Mouse (Mus musculus) heart, embryonic 16.5 days (tissue): ENCODE data around the gene Gm44511. TPM values are rescaled to one million over a fixed set of nuclear protein-coding genes. Genes with fewer than 3 reads are reported as not detected.

Source experiments
- ATAC-seq: fragments of 200-750 bp; cut with Nextera tagmentation; replicated peaks from 2 replicates; pipeline ENCODE4 v1.8.0; 2017; ENCODE audit warnings: moderate number of reproducible peaks; ENCODE audit not compliant: insufficient read depth, low FRiP score; ENCODE audit errors: extremely low read depth
- H3K27ac ChIP-seq: fragments of 300-500 bp; sonication (generic); 2 replicates; pipeline ENCODE4 v1.5.1; 2014; ENCODE audit warnings: mild to moderate bottlenecking, low read length, control low read depth, moderate library complexity
- H3K27me3 ChIP-seq: fragments of 300-500 bp; sonication (generic); 2 replicates; pipeline ENCODE4 v1.6.1; 2014; ENCODE audit warnings: low read length, mixed read lengths; ENCODE audit not compliant: control insufficient read depth, insufficient read depth
- H3K36me3 ChIP-seq: fragments of 300-500 bp; sonication (generic); 2 replicates; pipeline ENCODE4 v1.6.1; 2014; ENCODE audit not compliant: control insufficient read depth, insufficient read depth
- H3K4me1 ChIP-seq: fragments of 300-500 bp; sonication (generic); 2 replicates; pipeline ENCODE4 v1.6.1; 2014; ENCODE audit warnings: low read length, mixed read lengths; ENCODE audit not compliant: control insufficient read depth, insufficient read depth
- H3K4me2 ChIP-seq: fragments of 300-500 bp; sonication (generic); 2 replicates; pipeline ENCODE4 v1.6.1; 2014; ENCODE audit warnings: low read depth, mild to moderate bottlenecking, control low read depth, low read length
- H3K4me3 ChIP-seq: fragments of 300-500 bp; sonication (generic); 2 replicates; pipeline ENCODE4 v1.5.1; 2014; ENCODE audit warnings: mild to moderate bottlenecking, control low read depth, low read length
- H3K9ac ChIP-seq: fragments of 300-500 bp; sonication (generic); 2 replicates; pipeline ENCODE4 v1.6.1; 2014; ENCODE audit warnings: low read length, control low read depth
- H3K9me3 ChIP-seq: fragments of 300-500 bp; sonication (generic); replicated peaks from 2 replicates; pipeline ENCODE4 v1.6.1; 2016; ENCODE audit warnings: low read length; ENCODE audit not compliant: control insufficient read depth
- WGBS: fragments of 180-500 bp; shearing (Covaris S2); extraction: QIAGEN DNeasy Blood & Tissue Kit; methylation state at CpG from one replicate; pipeline ENCODE4 v1.1.7; 2014; 5-methylcytosine and 5-hydroxymethylcytosine counted together
- polyA plus RNA-seq: library from polyadenylated mRNA; unstranded; fragments of >200 nt; fragmentation: Nextera tagmentation; extraction: Ambion mirVana; gene quantifications from 2 replicates; pipeline ENCODE4 v1.2.1, GENCODE M21; 2015

Gm44511 gene
- polyA plus RNA-seq, 1 experiment from 2014 or later = not detected

DNA sequence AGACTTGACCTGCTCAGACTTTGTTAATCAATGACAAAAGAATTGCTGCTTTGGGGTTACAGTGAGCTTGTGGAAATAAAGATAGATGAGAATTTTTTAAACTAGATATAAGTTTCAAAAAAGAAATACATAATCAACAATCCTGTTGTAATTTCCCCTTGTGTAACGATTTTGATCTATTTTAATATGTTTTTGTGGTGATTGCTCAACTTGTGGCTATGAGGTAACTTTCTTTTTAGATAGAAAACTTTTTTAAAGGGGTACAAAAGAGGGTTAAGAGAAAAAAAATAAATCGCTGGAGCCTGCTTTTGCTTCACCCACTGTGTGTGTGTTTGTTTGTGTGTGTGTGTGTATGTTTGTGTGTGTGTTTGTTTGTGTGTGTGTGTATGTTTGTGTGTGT lies 25.0 kb upstream of the Gm44511 start:
- H3K4me1 ChIP-seq = peaks cover 12% of the 10 kb centered on the region
- no peaks in the 10 kb centered on the region for H3K36me3 ChIP-seq
- no peak for ATAC-seq

DNA sequence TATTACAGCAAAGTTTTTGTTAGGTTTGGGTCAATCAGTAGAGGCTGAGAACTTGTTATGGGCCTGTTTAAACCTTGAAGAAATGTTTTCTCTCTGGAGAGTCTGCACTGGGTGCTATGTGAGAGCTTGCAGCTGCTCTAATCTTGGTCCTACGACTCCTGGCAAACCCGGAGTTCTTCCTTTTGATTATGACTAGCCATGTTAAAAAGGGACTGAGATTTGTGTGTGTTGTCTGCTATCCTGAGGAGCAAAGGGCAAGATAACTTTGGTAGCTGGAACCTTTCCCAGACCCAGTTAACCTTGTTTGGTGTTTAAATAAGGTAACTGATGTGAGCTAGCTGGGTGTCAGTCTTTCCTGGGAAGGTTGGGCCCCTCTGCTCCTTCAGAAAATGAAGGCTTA lies 24.6 kb upstream of the Gm44511 start:
- Histone ChIP-seq H3K4me2 (no peak overlapping the region), H3K27me3 (no peaks in the 10 kb centered on the region; the same call in 1 of the 2 replicates), H3K4me3 (no peak overlapping the region), H3K27ac (peak overlapping the region; percentile 54), H3K9me3 (no peaks in the 10 kb centered on the region), H3K9ac (no peak overlapping the region), H3K4me1 (peaks cover 10% of the 10 kb centered on the region), H3K36me3 (no peaks in the 10 kb centered on the region)
- WGBS = 21% methylated on average over 2 of the region's 2 CpGs
- no peak; the same call in 1 of the 2 replicates for ATAC-seq

More for the DNA sequence above, 25.0 kb upstream of the Gm44511 start:
- WGBS = 72% methylated on average over 2 of the region's 2 CpGs
- H3K27me3 ChIP-seq = no peaks in the 10 kb centered on the region; the same call in 1 of the 2 replicates
- H3K4me2 ChIP-seq = no peak overlapping the region
- H3K9me3 ChIP-seq = no peaks in the 10 kb centered on the region
- no peak overlapping the region for H3K27ac ChIP-seq
- no peak overlapping the region for H3K9ac ChIP-seq
- H3K4me3 ChIP-seq = no peak overlapping the region

- Histone ChIP-seq H3K4me3 (no peak overlapping the region), H3K27ac (no peak overlapping the region)
- ATAC-seq = no peak
Measured at GRCm38 (mm10) chr6:128849902-128850301, 23.8 kb upstream of the Gm44511 start.

GRCm38 (mm10) chr6:128847401-128847800 lies 21.3 kb upstream of the Gm44511 start:
- Histone ChIP-seq H3K27ac (no peak overlapping the region), H3K4me1 (peaks cover 16% of the 10 kb centered on the region)

More at GRCm38 (mm10) chr6:128849902-128850301, 23.8 kb upstream of the Gm44511 start:
- H3K4me1 ChIP-seq = peaks cover 12% of the 10 kb centered on the region
- no peak overlapping the region for H3K4me2 ChIP-seq
- H3K9ac ChIP-seq = no peak overlapping the region
- WGBS = 59% methylated on average over 2 of the region's 2 CpGs
- H3K9me3 ChIP-seq = no peaks in the 10 kb centered on the region
- H3K36me3 ChIP-seq = no peaks in the 10 kb centered on the region
- H3K27me3 ChIP-seq = no peaks in the 10 kb centered on the region; the same call in 1 of the 2 replicates

DNA sequence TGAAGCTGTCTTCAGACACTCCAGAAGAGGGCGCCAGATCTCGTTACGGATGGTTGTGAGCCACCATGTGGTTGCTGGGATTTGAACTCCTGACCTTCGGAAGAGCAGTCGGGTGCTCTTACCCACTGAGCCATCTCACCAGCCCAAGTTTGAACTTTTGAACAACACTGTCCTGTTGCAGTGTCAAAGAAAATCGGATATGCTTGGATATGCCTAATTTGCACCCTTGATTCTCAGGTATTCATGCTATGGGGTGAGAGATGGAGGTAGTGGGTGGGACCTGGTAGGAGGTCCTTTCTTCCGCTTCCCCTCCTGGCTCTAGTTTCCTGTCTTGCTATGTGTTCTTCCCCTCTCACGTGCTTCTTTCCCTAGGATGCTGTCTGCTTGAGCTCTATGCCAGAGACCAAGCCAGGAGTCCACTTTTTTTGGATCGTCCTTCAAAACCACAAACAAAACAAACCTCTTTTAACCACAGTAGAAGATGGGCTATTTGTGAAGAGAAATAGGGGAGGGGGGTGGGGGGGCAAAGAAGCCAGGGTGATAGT lies 20.0 kb upstream of the Gm44511 start:
- Histone ChIP-seq H3K4me1 (peaks cover 20% of the 10 kb centered on the region), H3K36me3 (no peaks in the 10 kb centered on the region), H3K9ac (no peak overlapping the region), H3K27me3 (no peaks in the 10 kb centered on the region), H3K4me2 (no peak overlapping the region), H3K9me3 (no peaks in the 10 kb centered on the region), H3K27ac (no peak overlapping the region), H3K4me3 (no peak overlapping the region)
- WGBS = 64% methylated on average over 6 of the region's 9 CpGs
- no peak for ATAC-seq

More at GRCm38 (mm10) chr6:128847401-128847800, 21.3 kb upstream of the Gm44511 start:
- H3K4me2 ChIP-seq = no peak overlapping the region
- no peak for ATAC-seq
- no peaks in the 10 kb centered on the region for H3K36me3 ChIP-seq
- 90% methylated on average over 4 of the region's 4 CpGs for WGBS
- H3K4me3 ChIP-seq = no peak overlapping the region
- no peak overlapping the region for H3K9ac ChIP-seq
- no peaks in the 10 kb centered on the region for H3K9me3 ChIP-seq
- H3K27me3 ChIP-seq = no peaks in the 10 kb centered on the region

GRCm38 (mm10) chr6:128845319-128845979 lies 19.3 kb upstream of the Gm44511 start:
- peaks cover 14% of the 10 kb centered on the region for H3K4me1 ChIP-seq
- H3K36me3 ChIP-seq = no peaks in the 10 kb centered on the region
- no peaks in the 10 kb centered on the region for H3K9me3 ChIP-seq
- H3K9ac ChIP-seq = no peak overlapping the region
- 28% methylated on average over 7 of the region's 7 CpGs for WGBS
- no peak overlapping the region for H3K4me3 ChIP-seq
- H3K27ac ChIP-seq = 0 out of 2 replicates have a peak overlapping the region, but pooled peaks have one; percentile 29
- no peaks in the 10 kb centered on the region for H3K27me3 ChIP-seq
- ATAC-seq = no peak
- peak overlapping the region; percentile 33; the same call in 1 of the 2 replicates for H3K4me2 ChIP-seq

DNA sequence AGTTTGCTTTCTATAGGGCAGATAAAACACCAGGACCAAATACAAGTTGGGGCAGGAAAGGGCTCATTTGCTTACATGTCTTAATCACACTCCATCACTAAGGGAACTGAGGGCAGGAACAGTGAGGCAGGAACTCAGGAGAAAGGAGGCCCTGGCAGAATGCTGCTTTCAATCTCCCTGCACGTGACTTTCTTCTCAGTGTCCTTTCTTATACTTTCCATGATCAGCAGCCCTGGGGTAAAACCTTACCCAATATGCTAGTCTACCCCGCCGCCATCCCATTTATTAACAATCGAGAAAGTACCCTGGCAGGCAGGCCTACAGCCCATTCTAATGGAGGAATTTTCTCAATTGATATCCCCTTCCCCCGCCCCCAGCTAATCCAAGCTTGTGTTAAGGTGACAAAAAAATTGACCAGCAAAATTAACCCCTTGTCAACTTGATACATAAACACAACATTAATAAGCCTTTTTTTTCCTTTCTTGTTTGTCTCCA lies 18.5 kb upstream of the Gm44511 start:
- ATAC-seq = no peak
- Histone ChIP-seq H3K27me3 (no peaks in the 10 kb centered on the region), H3K27ac (no peak overlapping the region; the same call in 1 of the 2 replicates), H3K9ac (no peak overlapping the region), H3K36me3 (no peaks in the 10 kb centered on the region), H3K4me3 (no peak overlapping the region), H3K4me1 (peaks cover 11% of the 10 kb centered on the region), H3K4me2 (no peak overlapping the region), H3K9me3 (no peaks in the 10 kb centered on the region)
- 88% methylated on average over 5 of the region's 5 CpGs for WGBS

DNA sequence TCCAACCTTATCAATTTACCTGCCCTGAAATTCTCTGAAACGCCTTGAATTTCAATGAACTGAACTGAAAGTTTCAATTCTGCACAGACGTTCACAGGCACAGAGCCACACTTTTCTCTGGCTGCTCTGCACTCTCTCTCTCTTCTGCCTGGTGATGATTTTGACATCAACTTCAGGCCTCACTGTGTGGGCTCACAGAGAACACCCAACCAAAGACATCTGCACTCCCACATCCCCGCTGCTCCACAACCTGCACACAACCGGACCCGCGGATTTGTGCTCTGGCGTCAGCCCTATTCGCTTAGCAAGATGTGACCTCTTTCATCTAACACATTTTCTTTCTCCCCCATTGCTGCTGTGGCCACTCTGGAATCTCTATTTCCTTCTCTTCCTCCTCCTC lies 18.0 kb upstream of the Gm44511 start:
- Histone ChIP-seq H3K36me3 (no peaks in the 10 kb centered on the region), H3K4me2 (peak overlapping the region; percentile 58), H3K27ac (0 out of 2 replicates have a peak overlapping the region, but pooled peaks have one; percentile 20), H3K4me1 (peaks cover 11% of the 10 kb centered on the region), H3K27me3 (no peaks in the 10 kb centered on the region), H3K9ac (peak overlapping the region; percentile 90; the same call in 1 of the 2 replicates), H3K4me3 (peak overlapping the region; percentile 76), H3K9me3 (no peaks in the 10 kb centered on the region)
- ATAC-seq = no peak
- WGBS = 28% methylated on average over 8 of the region's 8 CpGs

GRCm38 (mm10) chr6:128843479-128843992 lies 17.4 kb upstream of the Gm44511 start:
- H3K9ac ChIP-seq = peak overlapping the region; percentile 90

More at GRCm38 (mm10) chr6:128843479-128843992, 17.4 kb upstream of the Gm44511 start:
- Histone ChIP-seq H3K27me3 (no peaks in the 10 kb centered on the region), H3K4me2 (peak overlapping the region; percentile 58), H3K9me3 (no peaks in the 10 kb centered on the region), H3K27ac (peak overlapping the region; percentile 95), H3K4me3 (peak overlapping the region; percentile 76), H3K36me3 (no peaks in the 10 kb centered on the region), H3K4me1 (peaks cover 11% of the 10 kb centered on the region)
- peak; percentile 15 for ATAC-seq
- under 1% methylated on average over 22 of the region's 22 CpGs for WGBS
